In the genomic region with DNA sequence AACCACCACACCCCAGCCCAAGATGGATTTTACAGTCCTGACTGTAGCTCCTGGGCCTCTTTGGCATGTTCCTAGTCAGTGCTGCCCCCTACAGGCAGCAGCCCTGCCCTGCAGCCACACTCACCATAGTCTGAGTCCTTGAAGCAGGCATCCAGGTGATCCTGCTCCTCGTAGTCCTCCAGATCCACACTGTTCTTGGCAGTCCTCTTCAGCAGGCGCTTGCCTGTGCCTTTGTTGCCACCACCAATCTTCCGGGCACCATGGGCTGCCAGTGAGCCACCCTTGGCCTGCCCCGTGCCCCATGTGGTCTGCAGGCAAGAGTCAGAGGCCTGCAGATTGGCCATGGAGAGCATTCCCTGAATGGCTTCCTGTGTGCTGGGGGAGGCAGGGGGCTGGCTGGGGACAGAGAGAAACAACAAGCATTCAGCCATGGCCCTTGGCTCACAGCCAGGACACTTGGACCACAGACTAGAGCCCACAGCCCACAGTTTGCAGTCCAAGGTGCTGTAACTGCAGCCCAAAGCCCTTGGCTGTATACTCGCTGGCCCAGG, we compare ENCODE assay signal across 8 mouse cellular contexts.
DNase-seq lines count a peak whose midpoint lies in the region; ATAC-seq and TF ChIP-seq lines count a peak whose summit lies in the region.

No protein-coding gene starts in this region.

- peak; percentile 56 for DNase-seq in A20 (ENCODE audit: low read depth, low spot score)
- DNase-seq in G1E (ENCODE audit: low spot score): peak; percentile 53
- DNase-seq in cerebellum, adult 9-10 months: peak; percentile 81
- peak; percentile 52 to 60 for DNase-seq in frontal cortex, postnatal 25 days (ENCODE audit: low spot score in 2 of 2)
- DNase-seq in liver, embryonic 13.5 days: peak; percentile 22
- DNase-seq in right cerebral cortex, adult 18-20 months: peak; percentile 52
- DNase-seq in urinary bladder, postnatal 10 days (ENCODE audit: low spot score): no peak

- H3K27me3 ChIP-seq in G1E (ENCODE audit: insufficient read depth, low read length): no peaks in the 10 kb centered on the region
- H3K27me3 ChIP-seq in intestine, postnatal 0 days (replicated peaks; ENCODE audit: control insufficient read depth, insufficient read depth, low read length): no peaks in the 10 kb centered on the region
- no peaks in the 10 kb centered on the region for H3K27me3 ChIP-seq in liver, embryonic 13.5 days

- no peak overlapping the region for H3K4me3 ChIP-seq in G1E (ENCODE audit: low read depth, low read length)
- H3K4me3 ChIP-seq in intestine, postnatal 0 days (ENCODE audit: low read depth, low read length): no peak overlapping the region
- H3K4me3 ChIP-seq in liver, embryonic 13.5 days (replicated peaks): no peak overlapping the region

- H3K27ac ChIP-seq in intestine, postnatal 0 days (ENCODE audit: low read depth, low read length): no peak overlapping the region
- no peak overlapping the region for H3K27ac ChIP-seq in liver, embryonic 13.5 days

- WGBS in intestine, postnatal 0 days: 70% methylated on average over 5 of the region's 5 CpGs
- 67% methylated on average over 5 of the region's 5 CpGs for WGBS in liver, embryonic 13.5 days (ENCODE audit: insufficient replicate concordance)

- H3K9me3 ChIP-seq in G1E (replicated peaks): no peaks in the 10 kb centered on the region
- H3K9me3 ChIP-seq in intestine, postnatal 0 days (ENCODE audit: control insufficient read depth): no peaks in the 10 kb centered on the region
- H3K9me3 ChIP-seq in liver, embryonic 13.5 days (replicated peaks): no peaks in the 10 kb centered on the region

- no peak overlapping the region for H3K4me2 ChIP-seq in intestine, postnatal 0 days (replicated peaks; ENCODE audit: low read depth)
- no peak overlapping the region for H3K4me2 ChIP-seq in liver, embryonic 13.5 days

- H3K4me1 ChIP-seq in G1E (ENCODE audit: insufficient read depth, low read depth, low read length): no peaks in the 10 kb centered on the region
- H3K4me1 ChIP-seq in intestine, postnatal 0 days (replicated peaks; ENCODE audit: control insufficient read depth, insufficient read depth, low read length): no peaks in the 10 kb centered on the region
- H3K4me1 ChIP-seq in liver, embryonic 13.5 days (replicated peaks): no peaks in the 10 kb centered on the region

- peaks cover 100% of the 10 kb centered on the region for H3K36me3 ChIP-seq in G1E (replicated peaks)
- H3K36me3 ChIP-seq in intestine, postnatal 0 days (ENCODE audit: control insufficient read depth, insufficient read depth): peaks cover 74% of the 10 kb centered on the region
- peaks cover 74% of the 10 kb centered on the region for H3K36me3 ChIP-seq in liver, embryonic 13.5 days

- ATAC-seq in G1E (ENCODE audit: extremely low read depth, insufficient number of reproducible peaks, low FRiP score, poor library complexity, severe bottlenecking): no peak; the same call in 1 of the 2 replicates
- ATAC-seq in intestine, postnatal 0 days: no peak; the same call in 1 of the 2 replicates
- ATAC-seq in liver, embryonic 13.5 days (ENCODE audit: low read depth): no peak

- TF ChIP-seq CTCF in G1E (IDR thresholded peaks at IDR 0.05; ENCODE audit: low read depth, low read length): peak; percentile 84
- TF ChIP-seq CTCF in intestine, postnatal 0 days (IDR thresholded peaks at IDR 0.05; ENCODE audit: low read depth): peak; percentile 89

- no peak overlapping the region for H3K9ac ChIP-seq in intestine, postnatal 0 days (ENCODE audit: low read depth, low read length)
- H3K9ac ChIP-seq in liver, embryonic 13.5 days: no peak overlapping the region
